Mouse (Mus musculus): Measurements from ENCODE around the gene Frmd5. TPM values are rescaled to one million over a fixed set of nuclear protein-coding genes. Genes with fewer than 3 reads are reported as not detected.
A peak's percentile ranks its signal among the peaks of the same experiment; 100 is the strongest.

Gene Frmd5
- polyA plus RNA-seq (2011; ENCODE audit: insufficient read length, low read depth, missing spikeins): 2.2 and 4.1 TPM in 2 replicates

GRCm38 (mm10) chr2:121806959-121807653 lies at the start of gene Frmd5:
Gene Frmd5 (minus strand): TSS chr2:121807087.
- Histone ChIP-seq H3K4me3 (ENCODE audit: insufficient read depth, low read length) (peak within 1 kb of the TSS; percentile 49), H3K27ac (ENCODE audit: insufficient read depth, low read length) (no peak within 1 kb of the TSS), H3K4me1 (ENCODE audit: control insufficient read depth, insufficient read depth, low read length) (no peaks in the 10 kb centered on the region)
- TF ChIP-seq POLR2A (IDR thresholded peaks at IDR 0.05; ENCODE audit: low read depth, low read length) (no peak), CTCF (IDR thresholded peaks at IDR 0.05; ENCODE audit: borderline replicate concordance, insufficient read depth, low read length) (no peak)

- Histone ChIP-seq H3K4me1 (ENCODE audit: control insufficient read depth, insufficient read depth, low read length) (no peaks in the 10 kb centered on the region), H3K4me3 (ENCODE audit: insufficient read depth, low read length) (no peak overlapping the region), H3K27ac (ENCODE audit: insufficient read depth, low read length) (no peak overlapping the region)
- TF ChIP-seq CTCF (IDR thresholded peaks at IDR 0.05; ENCODE audit: borderline replicate concordance, insufficient read depth, low read length) (no peak), POLR2A (IDR thresholded peaks at IDR 0.05; ENCODE audit: low read depth, low read length) (no peak)
These were observed 47.1 kb upstream of the Frmd5 start for GRCm38 (mm10) chr2:121853974-121854373.

- H3K27ac ChIP-seq (ENCODE audit: insufficient read depth, low read length): no peak overlapping the region
- H3K4me3 ChIP-seq (ENCODE audit: insufficient read depth, low read length): no peak overlapping the region
- no peaks in the 10 kb centered on the region for H3K4me1 ChIP-seq (ENCODE audit: control insufficient read depth, insufficient read depth, low read length)
- TF ChIP-seq POLR2A (IDR thresholded peaks at IDR 0.05; ENCODE audit: low read depth, low read length) (no peak), CTCF (IDR thresholded peaks at IDR 0.05; ENCODE audit: borderline replicate concordance, insufficient read depth, low read length) (no peak)
These were observed 45.2 kb upstream of the Frmd5 start for GRCm38 (mm10) chr2:121852045-121852444.

- Histone ChIP-seq H3K27ac (ENCODE audit: insufficient read depth, low read length) (no peak overlapping the region), H3K4me3 (ENCODE audit: insufficient read depth, low read length) (no peak overlapping the region), H3K4me1 (ENCODE audit: control insufficient read depth, insufficient read depth, low read length) (no peaks in the 10 kb centered on the region)
- TF ChIP-seq CTCF (IDR thresholded peaks at IDR 0.05; ENCODE audit: borderline replicate concordance, insufficient read depth, low read length) (no peak), POLR2A (IDR thresholded peaks at IDR 0.05; ENCODE audit: low read depth, low read length) (no peak)
These were observed 39.2 kb upstream of the Frmd5 start for GRCm38 (mm10) chr2:121846050-121846449.

GRCm38 (mm10) chr2:121842249-121842648 lies 35.4 kb upstream of the Frmd5 start:
- H3K27ac ChIP-seq (ENCODE audit: insufficient read depth, low read length): no peak overlapping the region
- H3K4me1 ChIP-seq (ENCODE audit: control insufficient read depth, insufficient read depth, low read length): no peaks in the 10 kb centered on the region
- no peak overlapping the region for H3K4me3 ChIP-seq (ENCODE audit: insufficient read depth, low read length)
- no peak for TF ChIP-seq POLR2A (IDR thresholded peaks at IDR 0.05; ENCODE audit: low read depth, low read length)
- no peak for TF ChIP-seq CTCF (IDR thresholded peaks at IDR 0.05; ENCODE audit: borderline replicate concordance, insufficient read depth, low read length)

- Histone ChIP-seq H3K4me3 (ENCODE audit: insufficient read depth, low read length) (no peak overlapping the region), H3K27ac (ENCODE audit: insufficient read depth, low read length) (no peak overlapping the region), H3K4me1 (ENCODE audit: control insufficient read depth, insufficient read depth, low read length) (no peaks in the 10 kb centered on the region)
- TF ChIP-seq POLR2A (IDR thresholded peaks at IDR 0.05; ENCODE audit: low read depth, low read length) (no peak), CTCF (IDR thresholded peaks at IDR 0.05; ENCODE audit: borderline replicate concordance, insufficient read depth, low read length) (no peak)
These were observed 34.6 kb upstream of the Frmd5 start for GRCm38 (mm10) chr2:121841453-121841852.

- H3K27ac ChIP-seq (ENCODE audit: insufficient read depth, low read length): no peak overlapping the region
- no peak overlapping the region for H3K4me3 ChIP-seq (ENCODE audit: insufficient read depth, low read length)
- H3K4me1 ChIP-seq (ENCODE audit: control insufficient read depth, insufficient read depth, low read length): no peaks in the 10 kb centered on the region
- TF ChIP-seq CTCF (IDR thresholded peaks at IDR 0.05; ENCODE audit: borderline replicate concordance, insufficient read depth, low read length): no peak
- TF ChIP-seq POLR2A (IDR thresholded peaks at IDR 0.05; ENCODE audit: low read depth, low read length): no peak
These were observed 28.0 kb upstream of the Frmd5 start for GRCm38 (mm10) chr2:121834926-121835325.

GRCm38 (mm10) chr2:121832484-121832894 lies 25.6 kb upstream of the Frmd5 start:
- TF ChIP-seq CTCF (IDR thresholded peaks at IDR 0.05; ENCODE audit: borderline replicate concordance, insufficient read depth, low read length) (peak; percentile 71; the same call in 1 of the 2 replicates), POLR2A (IDR thresholded peaks at IDR 0.05; ENCODE audit: low read depth, low read length) (no peak)
- Histone ChIP-seq H3K4me3 (ENCODE audit: insufficient read depth, low read length) (no peak overlapping the region), H3K4me1 (ENCODE audit: control insufficient read depth, insufficient read depth, low read length) (peaks cover 3% of the 10 kb centered on the region; the same call in 1 of the 2 replicates), H3K27ac (ENCODE audit: insufficient read depth, low read length) (no peak overlapping the region)

GRCm38 (mm10) chr2:121828411-121828810 lies 21.5 kb upstream of the Frmd5 start:
- Histone ChIP-seq H3K4me1 (ENCODE audit: control insufficient read depth, insufficient read depth, low read length) (peaks cover 3% of the 10 kb centered on the region; the same call in 1 of the 2 replicates), H3K27ac (ENCODE audit: insufficient read depth, low read length) (no peak overlapping the region), H3K4me3 (ENCODE audit: insufficient read depth, low read length) (no peak overlapping the region)
- TF ChIP-seq POLR2A (IDR thresholded peaks at IDR 0.05; ENCODE audit: low read depth, low read length) (no peak), CTCF (IDR thresholded peaks at IDR 0.05; ENCODE audit: borderline replicate concordance, insufficient read depth, low read length) (no peak)

GRCm38 (mm10) chr2:121826189-121826588 lies 19.3 kb upstream of the Frmd5 start:
- Histone ChIP-seq H3K4me3 (ENCODE audit: insufficient read depth, low read length) (no peak overlapping the region), H3K4me1 (ENCODE audit: control insufficient read depth, insufficient read depth, low read length) (peaks cover 3% of the 10 kb centered on the region; the same call in 1 of the 2 replicates), H3K27ac (ENCODE audit: insufficient read depth, low read length) (no peak overlapping the region)
- TF ChIP-seq POLR2A (IDR thresholded peaks at IDR 0.05; ENCODE audit: low read depth, low read length) (no peak), CTCF (IDR thresholded peaks at IDR 0.05; ENCODE audit: borderline replicate concordance, insufficient read depth, low read length) (no peak)
